In genomic region chr2:131326044-131326443, GRCm38 (mm10) we compare ENCODE assay signal across 14 mouse cellular contexts.
"Had no signal": no experiment of that assay in that cellular context is flagged by ENCODE, and none has a peak within 500 bp of the region (broad histone marks: within the 10 kb centered on the region; RNA-seq: fewer than 3 reads in every experiment).

No protein-coding gene starts in this region.

- H3K9me3 ChIP-seq: limb, embryonic 12.5 days; lung, embryonic 15.5 days; megakaryocyte, embryonic 14.5 days; midbrain, embryonic 15.5 days; neural tube, embryonic 12.5 days; stomach, embryonic 15.5 days had no signal

- H3K27me3 ChIP-seq: limb, embryonic 12.5 days; lung, embryonic 15.5 days; megakaryocyte, embryonic 14.5 days; midbrain, embryonic 15.5 days; neural tube, embryonic 12.5 days; stomach, embryonic 15.5 days had no signal

- H3K9ac ChIP-seq: limb, embryonic 12.5 days; lung, embryonic 15.5 days; midbrain, embryonic 15.5 days; neural tube, embryonic 12.5 days; stomach, embryonic 15.5 days had no signal

- H3K27ac ChIP-seq: limb, embryonic 12.5 days; lung, embryonic 15.5 days; midbrain, embryonic 15.5 days; neural tube, embryonic 12.5 days; stomach, embryonic 15.5 days had no signal

- DNase-seq: kidney, adult 8-10 months; kidney, postnatal 25 days; liver; lung, postnatal 36 days; right cerebral cortex, postnatal 14 days; thymus, postnatal 4 days had no signal

- H3K4me1 ChIP-seq: neural tube, embryonic 12.5 days; stomach, embryonic 15.5 days had no signal

- H3K36me3 ChIP-seq: limb, embryonic 12.5 days; lung, embryonic 15.5 days; midbrain, embryonic 15.5 days; neural tube, embryonic 12.5 days; stomach, embryonic 15.5 days had no signal

- ATAC-seq: intestine, postnatal 0 days; midbrain, embryonic 15.5 days had no signal

- H3K4me2 ChIP-seq: limb, embryonic 12.5 days; lung, embryonic 15.5 days; midbrain, embryonic 11.5 days; midbrain, embryonic 15.5 days; neural tube, embryonic 12.5 days; stomach, embryonic 15.5 days had no signal

- H3K4me3 ChIP-seq: limb, embryonic 12.5 days; lung, embryonic 15.5 days; megakaryocyte, embryonic 14.5 days; midbrain, embryonic 15.5 days; neural tube, embryonic 12.5 days; stomach, embryonic 15.5 days had no signal
